Mouse (Mus musculus) megakaryocyte-erythroid progenitor cell, adult 5-6 weeks (primary cell): ENCODE data around the gene Pcbp3. TPM values are rescaled to one million over a fixed set of nuclear protein-coding genes. Genes with fewer than 3 reads are reported as not detected.

Experiments
- ATAC-seq: replicated peaks from 2 replicates; pipeline ENCODE4 v1.8.0; 2016; ENCODE audit warnings: mild to moderate bottlenecking, inconsistent platforms; ENCODE audit not compliant: severe bottlenecking, poor library complexity, low FRiP score, low TSS enrichment
- total RNA-seq, 2 experiments: library from RNA; stranded (forward) in 1 of 2; stranded (reverse) in 1 of 2; fragments of 200-1000, 215-1000 nt in 1 of 2; fragments of >200 nt in 1 of 2; fragmentation: Nextera tagmentation in 1 of 2; gene quantifications; 2 replicates each; pipeline ENCODE4 v1.2.3; 2014 to 2017

Pcbp3 gene
- total RNA-seq (2014; fragmentation: Nextera tagmentation) (16.8 and 20.1 TPM in 2 replicates), total RNA-seq (2017) (11.1 and 15.5 TPM in 2 replicates)

DNA sequence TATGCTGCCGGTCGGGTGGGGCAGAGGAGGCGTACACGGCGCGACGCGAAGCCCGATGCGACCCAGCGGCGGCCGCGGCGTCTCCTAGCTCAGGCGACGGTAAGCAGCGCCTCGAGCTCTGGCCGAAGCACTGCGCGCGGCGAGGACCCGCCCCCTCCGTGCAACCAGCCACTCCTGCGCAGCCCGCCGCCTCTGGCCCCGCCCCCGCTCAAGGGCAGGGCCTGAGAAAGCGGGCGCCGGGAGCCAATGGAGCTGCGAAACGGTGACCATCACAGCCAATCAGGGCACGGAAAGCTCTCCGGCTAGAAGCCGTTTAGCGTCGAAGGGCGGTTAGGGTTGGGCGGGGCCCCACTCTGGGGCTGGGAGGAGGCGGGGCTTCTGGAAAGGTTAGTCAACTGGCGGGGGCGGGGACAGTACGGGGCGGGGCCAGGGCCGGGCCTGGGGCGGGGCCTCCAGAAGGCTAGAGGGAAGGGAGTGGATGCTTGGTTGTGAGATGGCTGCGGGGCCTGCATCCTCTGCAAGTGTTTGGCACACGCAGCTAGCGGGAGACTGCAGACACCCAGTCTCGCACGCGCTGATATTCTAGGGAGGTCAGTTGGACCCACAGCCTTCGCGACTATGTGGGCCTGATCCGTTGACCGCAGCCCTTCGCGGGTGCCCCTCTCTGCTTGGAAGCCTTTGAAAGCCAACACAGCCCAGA is at the start of gene Pcbp3:
Gene Pcbp3 (minus strand): TSS at position 98 of the 700 bp plus-strand sequence.
- ATAC-seq, result peak; percentile 98

DNA sequence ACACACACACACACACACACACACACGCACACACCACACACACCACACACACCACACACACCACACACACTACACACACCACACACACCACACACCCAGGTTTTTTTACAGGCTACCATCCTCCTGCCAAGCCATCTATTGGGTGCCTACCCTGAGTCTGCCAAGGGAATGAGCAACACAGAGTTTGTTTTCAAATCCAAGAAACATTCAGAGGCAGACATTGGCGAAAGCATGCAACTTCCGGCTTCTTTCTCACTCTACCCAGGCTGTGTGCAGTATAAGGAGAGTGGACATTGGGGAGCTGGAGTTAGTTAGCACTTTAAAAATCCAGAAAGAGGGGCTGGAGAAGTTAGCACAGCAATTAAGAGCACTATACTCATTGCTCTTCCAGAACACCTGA is 47.0 kb upstream of the Pcbp3 start:
- ATAC-seq, result no peak

DNA sequence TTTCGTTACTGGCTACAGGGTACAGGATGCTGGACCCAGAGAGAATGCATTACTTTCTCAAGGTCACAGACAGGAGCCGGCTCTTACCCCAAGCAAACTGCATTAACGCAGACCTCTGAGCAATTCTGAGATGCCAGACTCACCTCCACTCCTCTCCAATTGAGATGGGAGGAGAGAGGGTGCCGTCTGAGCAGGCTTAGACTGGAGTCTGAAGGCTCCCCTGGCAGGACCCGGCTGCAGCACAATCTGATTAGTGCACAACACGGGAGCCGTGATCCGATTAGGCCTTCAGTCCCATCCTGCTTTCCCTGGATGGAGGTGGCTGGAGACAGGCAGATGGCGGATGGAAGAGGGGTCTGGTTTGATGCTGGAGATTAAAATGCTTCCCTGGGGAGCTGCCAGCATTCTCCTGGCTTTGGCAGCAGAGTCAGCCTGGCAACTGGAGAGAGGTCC is 46.4 kb upstream of the Pcbp3 start:
- no peak for ATAC-seq

DNA sequence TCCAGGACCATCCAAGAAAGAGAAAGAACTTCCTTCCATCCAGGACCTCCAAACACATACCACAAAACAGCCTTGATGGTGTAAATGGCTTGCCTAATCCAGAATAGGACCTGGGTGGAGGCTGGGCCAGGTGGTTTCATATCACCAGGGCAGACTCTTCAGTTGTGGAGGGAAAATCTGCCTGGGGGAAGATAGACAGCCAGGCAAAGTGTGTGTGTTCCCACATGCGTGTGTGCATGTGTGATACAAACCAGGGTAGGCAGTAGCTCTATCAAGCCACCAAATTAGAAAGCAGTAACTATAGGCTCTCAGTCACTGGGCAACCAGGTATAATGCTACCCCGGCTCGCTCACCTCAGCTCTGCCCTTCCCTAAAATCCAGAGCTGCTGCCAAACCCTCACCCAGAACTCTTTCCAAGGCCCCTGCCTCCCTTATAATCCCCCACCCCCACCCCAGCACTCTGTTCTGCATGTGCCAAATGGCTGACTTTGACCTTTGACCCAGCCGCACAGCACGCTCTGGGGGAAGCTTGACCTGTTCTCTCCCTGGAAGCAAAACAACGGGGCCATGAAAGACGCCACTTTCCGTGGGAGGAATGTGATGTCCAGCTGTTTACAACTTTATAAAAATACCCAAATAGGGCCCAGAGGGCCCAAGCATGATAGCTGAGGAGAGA is 45.9 kb upstream of the Pcbp3 start:
- 0 out of 2 replicates have a peak, but pooled peaks have one; percentile 36 for ATAC-seq

DNA sequence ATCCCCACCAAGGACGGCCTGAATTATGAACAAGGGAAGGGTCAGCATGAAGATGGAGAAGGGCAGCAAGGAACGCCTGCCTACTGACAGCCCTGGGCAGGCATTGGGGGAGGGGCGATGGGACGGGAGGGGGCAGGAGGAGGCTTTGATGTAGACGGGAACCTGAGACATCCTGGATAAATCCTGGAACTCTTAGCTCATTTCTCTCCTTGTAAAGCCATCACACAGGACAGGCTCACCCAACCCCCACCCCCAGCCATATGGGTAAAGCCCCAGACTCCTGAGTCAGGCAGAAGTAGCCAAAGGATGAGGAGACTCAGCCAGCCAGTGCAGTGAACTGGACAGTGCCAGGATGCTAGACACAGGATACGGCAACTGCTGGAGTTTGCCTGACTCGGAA is 43.2 kb upstream of the Pcbp3 start:
- no peak for ATAC-seq

DNA sequence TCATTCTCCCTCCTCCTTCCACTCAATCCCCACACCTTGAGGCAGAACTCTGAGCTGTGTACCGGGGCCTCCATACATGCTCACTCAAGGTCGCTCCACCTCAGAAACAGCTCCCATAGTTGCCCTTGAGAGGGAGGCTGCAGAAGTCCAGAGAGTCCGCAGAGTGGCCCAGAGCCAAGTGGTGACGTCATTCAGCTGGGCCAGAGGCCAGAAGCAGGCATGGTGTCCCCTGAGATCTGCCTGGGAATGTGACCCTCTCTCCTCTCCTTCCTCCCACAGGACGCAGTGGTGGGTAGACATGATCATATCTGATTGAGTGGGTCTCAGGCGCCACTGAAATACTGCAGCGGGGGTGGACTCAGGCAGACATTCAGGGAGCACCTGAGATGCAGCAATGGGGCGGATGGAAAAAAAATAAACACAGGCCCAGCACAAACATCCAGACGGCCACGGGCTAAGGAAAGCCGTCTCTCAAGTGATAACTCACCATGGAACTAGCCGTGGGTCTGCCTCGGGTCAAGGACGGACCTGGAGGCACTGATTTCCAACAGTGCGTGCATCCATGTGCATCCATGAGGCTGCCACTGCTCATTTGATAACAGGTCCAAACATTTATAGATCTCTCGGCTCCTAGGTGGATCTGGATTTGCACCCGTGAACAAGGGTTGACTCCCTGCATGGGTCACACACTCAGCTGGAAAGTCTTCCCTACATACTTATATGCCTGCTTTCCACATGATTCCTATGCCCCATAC is 36.2 kb upstream of the Pcbp3 start:
- no peak for ATAC-seq

DNA sequence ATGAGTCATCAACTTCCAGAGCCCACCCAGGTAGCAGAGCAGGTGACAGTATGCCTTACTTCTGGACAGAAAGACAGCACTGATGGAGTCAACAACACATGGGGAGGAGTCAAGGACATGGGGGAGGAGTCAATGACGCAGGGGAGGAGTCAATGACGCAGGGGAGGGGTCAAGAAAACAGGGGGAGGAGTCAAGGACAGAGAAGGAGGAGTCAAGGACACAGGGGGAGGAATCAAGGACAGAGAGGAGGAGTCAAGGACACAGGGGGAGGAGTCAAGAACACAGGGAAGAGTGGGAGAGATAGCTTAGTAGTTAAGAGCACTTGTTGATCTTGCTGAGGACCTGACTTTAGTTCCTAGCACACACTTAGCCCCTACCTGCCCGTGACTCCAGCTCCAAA is 30.8 kb upstream of the Pcbp3 start:
- ATAC-seq, result no peak

DNA sequence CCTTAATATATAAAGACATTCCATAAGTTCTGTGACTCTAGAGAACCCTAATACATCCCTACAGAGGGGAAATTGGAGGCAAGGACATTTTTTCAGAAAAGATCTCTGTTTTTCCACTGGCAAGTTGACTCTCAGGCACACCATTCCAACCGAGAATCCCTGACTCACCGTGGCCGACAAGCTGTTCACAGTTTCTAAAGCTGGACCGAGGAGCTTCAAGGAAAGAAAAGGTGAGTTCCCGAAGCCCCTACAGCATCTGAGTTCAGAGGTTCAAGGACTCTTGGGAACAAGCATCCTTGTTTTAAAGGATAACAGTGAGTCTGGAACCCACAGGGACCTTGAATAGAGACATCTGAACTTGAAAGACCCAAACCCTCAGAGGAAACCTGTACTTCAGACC is 26.9 kb upstream of the Pcbp3 start:
- no peak for ATAC-seq

DNA sequence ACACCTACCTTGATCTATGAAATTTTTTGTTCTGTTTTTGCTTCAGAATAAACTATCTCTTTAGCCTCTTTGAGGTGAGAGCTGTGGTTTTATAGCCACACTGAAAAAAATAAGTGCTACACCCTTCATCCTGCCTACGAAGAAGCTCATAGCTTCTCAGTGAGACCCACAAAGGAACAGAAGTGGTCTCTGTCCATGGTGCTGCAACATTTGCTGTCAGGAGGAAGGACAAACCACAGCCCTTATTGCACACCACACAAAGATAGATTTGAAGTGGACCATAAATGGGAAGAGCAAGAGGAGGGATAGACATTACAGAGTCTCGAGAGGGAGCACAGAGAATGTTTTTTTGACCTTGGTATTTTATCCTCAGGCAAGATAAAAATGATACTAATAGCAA is 16.4 kb upstream of the Pcbp3 start:
- ATAC-seq, result no peak

DNA sequence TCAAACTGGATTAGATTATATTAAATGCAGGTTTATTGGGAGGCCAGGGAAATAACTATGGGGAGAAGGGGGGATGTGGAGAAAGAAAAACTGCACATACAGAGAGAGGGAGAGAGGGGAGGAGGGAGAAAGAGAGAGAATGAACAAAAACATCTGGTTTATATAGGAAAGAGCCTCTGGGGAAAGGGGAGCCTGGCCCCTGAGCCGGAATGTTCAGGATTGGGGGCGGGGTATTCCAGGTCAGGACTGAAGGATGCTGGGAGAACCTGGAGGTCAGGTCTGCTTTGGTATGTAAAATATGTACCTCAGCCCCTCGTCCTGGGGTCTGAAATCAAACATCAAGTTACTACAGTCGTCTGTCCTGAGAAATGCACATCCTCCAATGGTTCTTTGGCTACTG is 15.0 kb upstream of the Pcbp3 start:
- no peak for ATAC-seq

DNA sequence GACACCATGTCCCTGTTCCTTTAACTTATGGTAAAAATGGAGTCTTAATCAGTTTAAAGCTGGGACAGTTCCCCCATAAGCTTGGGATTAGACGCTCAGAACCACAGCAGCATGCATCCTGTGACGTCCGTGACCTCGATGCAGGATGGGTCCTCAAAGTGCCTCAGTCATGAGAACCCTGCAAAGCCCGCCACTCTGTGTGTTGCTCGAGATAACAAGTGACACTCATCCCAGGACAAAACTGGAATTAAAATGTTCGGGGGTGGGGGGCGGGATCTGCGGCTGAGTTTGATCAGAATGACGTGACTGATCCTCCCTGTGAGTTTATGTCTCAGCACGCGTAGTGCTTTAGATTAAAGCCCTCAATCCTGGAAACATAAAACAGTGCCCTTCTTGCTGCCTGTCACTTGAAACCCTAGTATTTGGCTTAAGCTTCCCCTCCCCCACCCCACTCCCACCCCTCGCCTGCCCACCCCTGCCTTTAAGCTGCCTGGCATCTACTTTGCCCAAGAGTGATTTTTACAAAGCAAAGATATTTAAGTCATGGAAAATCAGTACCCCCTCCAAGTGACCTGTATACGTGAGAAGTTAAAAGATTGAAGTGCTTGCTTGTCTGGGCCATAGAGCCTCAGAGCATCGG is 12.2 kb upstream of the Pcbp3 start:
- no peak for ATAC-seq

DNA sequence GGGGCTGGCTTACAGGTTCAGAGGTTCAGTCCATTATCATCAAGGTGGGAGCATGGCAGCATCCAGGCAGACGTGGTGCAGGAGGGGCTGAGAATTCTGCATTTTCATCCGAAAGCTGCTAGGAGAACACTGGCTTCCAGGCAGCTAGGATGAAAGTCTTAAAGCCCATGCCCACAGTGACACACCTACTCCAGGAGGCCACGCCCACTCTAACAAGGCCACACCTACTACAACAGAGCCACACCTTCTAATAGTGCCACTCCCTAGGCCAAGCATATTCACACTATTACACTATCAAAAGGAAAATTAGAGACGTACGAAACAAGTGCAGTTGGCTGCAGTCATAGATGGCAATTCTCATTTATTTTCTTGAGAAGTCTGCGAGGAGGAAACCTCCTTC is 10.6 kb upstream of the Pcbp3 start:
- ATAC-seq, result 0 out of 2 replicates have a peak, but pooled peaks have one; percentile 41

DNA sequence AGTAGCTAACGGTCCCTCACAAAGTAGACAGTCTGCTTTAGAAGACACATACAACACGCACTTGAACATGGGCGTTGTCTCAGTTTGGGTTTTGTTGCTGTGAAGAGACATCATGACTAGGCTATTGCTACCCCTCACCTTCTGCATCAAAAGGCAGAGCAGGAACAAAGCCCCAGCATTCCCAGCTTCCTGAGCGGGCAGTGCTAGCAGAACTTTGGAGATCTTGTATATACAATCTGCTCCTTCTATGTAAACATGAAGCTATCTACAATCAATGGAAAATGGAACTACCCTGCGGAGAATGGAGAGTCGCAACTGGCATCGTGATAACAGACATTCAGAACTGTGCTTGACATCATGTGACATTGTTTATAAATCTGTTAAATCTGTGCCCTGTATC is 9.3 kb upstream of the Pcbp3 start:
- no peak for ATAC-seq

DNA sequence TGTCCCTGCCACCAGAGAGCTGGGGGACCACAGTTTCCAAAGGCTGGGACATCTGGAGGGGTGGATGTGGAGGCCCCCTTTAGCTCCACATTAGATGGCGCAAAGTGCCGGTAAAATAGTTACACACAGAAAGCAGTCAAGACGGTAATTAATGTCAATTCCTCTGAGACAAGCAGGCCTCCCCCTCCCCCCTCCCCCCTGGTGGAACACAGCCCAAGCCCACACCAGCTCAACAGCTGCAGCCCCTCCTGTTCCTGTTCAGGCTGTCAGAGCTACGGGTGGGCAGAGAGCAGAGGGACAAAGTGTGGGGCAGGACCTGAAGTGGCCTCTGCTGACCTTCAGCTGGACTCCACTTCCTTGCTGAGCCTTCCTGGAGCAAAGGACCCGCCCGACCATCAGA is 2.7 kb upstream of the Pcbp3 start:
- ATAC-seq, result no peak

DNA sequence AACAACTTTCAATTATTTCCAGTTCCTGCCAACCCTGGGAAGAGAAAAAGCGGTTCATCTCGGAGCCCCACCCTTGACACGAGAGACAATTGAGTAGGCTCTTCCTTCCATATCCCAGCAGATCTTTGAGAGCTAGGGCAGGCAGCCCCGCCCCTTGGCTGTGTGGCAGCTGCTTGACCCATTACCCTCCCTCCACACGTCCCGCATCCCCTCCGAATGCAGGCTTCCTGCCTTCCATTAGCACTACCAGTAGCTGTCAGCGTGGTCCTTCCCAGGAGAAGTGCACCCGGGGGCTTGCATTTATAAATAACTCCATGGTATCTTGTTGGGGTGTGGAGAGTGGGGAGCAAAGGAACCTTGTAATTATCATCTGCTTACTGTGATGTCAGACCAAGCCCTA is 2.3 kb upstream of the Pcbp3 start:
- no peak for ATAC-seq

DNA sequence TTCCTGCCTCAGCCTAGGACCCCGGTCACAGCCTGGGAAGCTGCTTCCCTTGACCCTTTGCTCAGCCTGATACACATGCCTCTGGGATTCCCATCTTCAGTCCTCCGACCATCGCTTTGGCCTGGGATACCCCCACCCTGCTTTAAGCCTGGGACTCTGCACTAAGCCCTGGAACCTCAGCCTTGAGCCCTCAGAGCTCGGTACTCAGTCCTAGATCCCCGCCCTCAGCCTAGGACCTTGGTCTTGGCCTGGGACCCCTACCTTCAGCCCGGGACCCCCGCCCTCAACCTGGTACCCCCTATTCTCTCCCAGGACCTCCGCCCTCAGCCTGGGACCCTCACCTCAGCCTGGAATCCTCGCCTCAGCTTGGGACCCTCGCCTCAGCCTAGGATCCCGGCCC is 531 bp downstream of the Pcbp3 start:
- ATAC-seq, result no peak

DNA sequence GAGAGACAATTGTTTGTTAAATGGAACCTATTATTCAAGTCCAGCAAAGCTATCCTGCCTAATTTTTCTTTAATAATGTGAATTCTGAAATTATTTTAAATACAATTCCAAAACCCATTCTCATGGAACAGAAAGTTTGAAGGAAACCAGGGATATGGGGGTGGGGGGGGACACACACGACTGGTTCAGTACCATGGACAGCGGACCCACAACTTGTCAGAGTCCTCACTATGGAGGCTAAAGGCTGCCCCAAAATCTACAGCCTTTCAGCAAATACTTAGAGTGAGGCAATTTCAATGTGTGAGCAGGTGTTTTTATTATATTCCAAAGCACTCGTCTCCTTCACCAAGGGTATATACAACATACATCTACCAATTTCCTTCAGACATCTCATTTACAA is 3.5 kb downstream of the Pcbp3 start:
- ATAC-seq, result no peak

DNA sequence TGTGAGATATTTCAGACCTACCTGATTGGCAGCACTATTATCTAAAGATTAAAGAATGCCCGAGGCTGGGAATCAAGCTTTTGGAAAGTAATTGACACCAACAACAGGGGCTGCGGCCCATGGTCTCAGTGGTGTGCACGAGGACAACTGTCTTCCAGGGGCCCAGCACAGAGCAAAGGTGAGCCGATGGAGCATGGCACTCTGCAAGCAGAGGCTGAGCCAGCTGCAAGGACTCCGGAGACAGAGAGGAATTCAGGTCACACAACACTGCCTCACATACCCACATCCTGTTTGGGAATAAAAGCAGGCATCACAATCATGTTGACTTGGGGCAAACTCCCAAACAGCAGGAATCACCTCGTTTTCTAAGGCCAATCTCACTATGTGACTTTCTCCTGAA is 5.5 kb downstream of the Pcbp3 start:
- no peak for ATAC-seq

DNA sequence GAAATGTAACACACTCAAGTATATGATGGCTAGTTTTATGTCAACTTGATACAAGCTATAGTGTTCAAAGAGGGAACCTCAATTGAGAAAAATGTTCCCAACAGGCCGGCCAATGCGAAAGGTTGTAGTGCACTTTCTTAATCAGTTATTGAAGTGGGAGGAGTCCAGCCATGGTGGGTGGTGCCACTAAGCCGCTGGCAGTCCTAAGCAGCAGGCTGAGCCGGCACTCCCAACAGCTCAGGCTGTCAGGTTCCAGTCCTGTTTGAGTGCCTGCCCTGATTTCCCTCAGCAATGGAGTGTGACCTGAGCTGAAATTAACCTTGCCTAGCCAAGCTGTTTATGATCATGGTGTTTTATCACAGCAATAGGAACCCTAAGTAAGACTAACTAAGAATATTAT is 20.6 kb downstream of the Pcbp3 start:
- ATAC-seq, result no peak

DNA sequence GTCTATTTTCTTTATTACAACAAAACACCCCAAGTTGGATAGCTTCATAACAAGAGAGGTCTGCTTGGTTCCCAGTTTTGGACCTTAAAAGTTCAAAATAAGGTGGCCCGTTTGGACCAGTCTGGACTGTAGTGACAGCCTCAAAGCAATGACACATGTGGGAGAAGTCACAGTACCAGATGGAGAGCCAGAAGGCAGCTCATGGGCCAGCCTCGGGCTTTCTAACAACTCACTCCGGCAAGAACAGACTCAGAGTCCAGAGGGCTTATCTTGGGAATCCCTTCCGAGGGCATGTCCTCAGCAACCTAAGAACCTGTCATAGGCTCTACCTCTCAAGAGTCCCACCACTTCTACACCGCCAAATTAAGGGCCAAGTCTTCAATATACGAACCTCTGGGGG is 24.9 kb downstream of the Pcbp3 start:
- no peak for ATAC-seq
